Mouse (Mus musculus): ENCODE measurements around the gene Ccdc57. TPM values are rescaled to one million over a fixed set of nuclear protein-coding genes. Genes with fewer than 3 reads are reported as not detected.

Ccdc57 gene
- total RNA-seq, 2 experiments from 2014 or later, result 6.9 to 7.7 TPM

GRCm38 (mm10) chr11:120951731-120952730 is 19.4 kb upstream of the Ccdc57 start:
- no peak for DNase-seq (ENCODE audit: low spot score in 2 of 2)

GRCm38 (mm10) chr11:120951237-120951636 is 18.6 kb upstream of the Ccdc57 start:
- no peak for DNase-seq (ENCODE audit: low spot score in 2 of 2)

GRCm38 (mm10) chr11:120950281-120951202 is 17.9 kb upstream of the Ccdc57 start:
- DNase-seq (ENCODE audit: low spot score in 2 of 2), result peak; percentile 69 to 76

GRCm38 (mm10) chr11:120949863-120950262 is 17.2 kb upstream of the Ccdc57 start:
- no peak for DNase-seq (ENCODE audit: low spot score in 2 of 2)

- no peak for DNase-seq (ENCODE audit: low spot score in 2 of 2)
Observed at GRCm38 (mm10) chr11:120948861-120949851, 16.5 kb upstream of the Ccdc57 start.

GRCm38 (mm10) chr11:120948328-120948727 is 15.7 kb upstream of the Ccdc57 start, which contains the start of gene Slc16a3:
Slc16a3 (plus strand) TSS chr11:120948480.
- no peak for DNase-seq (ENCODE audit: low spot score in 2 of 2)

GRCm38 (mm10) chr11:120945926-120946325 is 13.3 kb upstream of the Ccdc57 start:
- no peak for DNase-seq (ENCODE audit: low spot score in 2 of 2)

- DNase-seq (ENCODE audit: low spot score in 2 of 2), result no peak
Observed at GRCm38 (mm10) chr11:120945266-120945665, 12.6 kb upstream of the Ccdc57 start.

GRCm38 (mm10) chr11:120940959-120941358 is 8.3 kb upstream of the Ccdc57 start:
- DNase-seq (ENCODE audit: low spot score in 2 of 2), result no peak

- DNase-seq (ENCODE audit: low spot score in 2 of 2), result no peak
Observed at GRCm38 (mm10) chr11:120939712-120940341, 7.2 kb upstream of the Ccdc57 start.

GRCm38 (mm10) chr11:120938795-120939194 is 6.1 kb upstream of the Ccdc57 start:
- DNase-seq (ENCODE audit: low spot score in 2 of 2), result no peak

- no peak for DNase-seq (ENCODE audit: low spot score in 2 of 2)
Observed at GRCm38 (mm10) chr11:120937976-120938375, 5.3 kb upstream of the Ccdc57 start.

GRCm38 (mm10) chr11:120931479-120931878 is 1.2 kb downstream of the Ccdc57 start:
- DNase-seq (ENCODE audit: low spot score in 2 of 2), result no peak

GRCm38 (mm10) chr11:120928468-120928867 is 4.2 kb downstream of the Ccdc57 start:
- DNase-seq (ENCODE audit: low spot score in 2 of 2), result no peak

GRCm38 (mm10) chr11:120922528-120922927 is 10.1 kb downstream of the Ccdc57 start:
- no peak for DNase-seq (ENCODE audit: low spot score in 2 of 2)

GRCm38 (mm10) chr11:120917756-120918155 is 14.9 kb downstream of the Ccdc57 start:
- DNase-seq (ENCODE audit: low spot score in 2 of 2), result no peak

- no peak for DNase-seq (ENCODE audit: low spot score in 2 of 2)
Observed at GRCm38 (mm10) chr11:120916477-120916876, 16.2 kb downstream of the Ccdc57 start.

GRCm38 (mm10) chr11:120913796-120914195 is 18.9 kb downstream of the Ccdc57 start:
- no peak for DNase-seq (ENCODE audit: low spot score in 2 of 2)

- DNase-seq (ENCODE audit: low spot score in 2 of 2), result peak; percentile 46 to 79
Observed at GRCm38 (mm10) chr11:120905430-120905873, 27.2 kb downstream of the Ccdc57 start.

GRCm38 (mm10) chr11:120904561-120904960 is 28.1 kb downstream of the Ccdc57 start:
- no peak for DNase-seq (ENCODE audit: low spot score in 2 of 2)

All from layer of hippocampus, adult 18-20 months (tissue).